Mouse (Mus musculus) monocyte, adult 2 months (primary cell): ENCODE measurements around the gene Gm9573.

Experiments used
- DNase-seq, 2 experiments: peaks; one replicate each; pipeline ENCODE4 v3.0.0; 2022; ENCODE audit warnings: low spot score in 2 of 2, low read depth in 1 of 2

The Gm9573 gene

DNA sequence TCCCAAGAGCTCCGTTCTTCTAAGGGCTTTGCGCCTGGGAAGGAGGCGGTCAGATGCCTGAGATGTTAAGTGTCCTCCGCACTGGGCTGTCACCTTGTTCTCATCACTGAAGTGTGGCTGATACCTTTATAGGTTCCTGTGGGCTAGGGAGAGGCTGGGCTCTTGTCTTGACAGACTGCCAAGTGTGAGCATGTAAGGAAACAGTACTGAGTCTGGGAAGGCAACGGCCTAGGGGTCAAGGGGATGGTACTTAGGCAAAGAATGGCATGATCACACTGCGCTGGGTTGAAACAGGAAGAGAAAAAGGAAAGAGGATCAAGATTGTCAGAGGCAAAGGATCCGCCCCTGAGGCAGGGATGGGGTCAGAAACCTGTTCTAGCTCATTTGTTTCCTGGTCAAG lies at the start of gene Gm9573:
Gene Gm9573, minus strand, starts transcription at position 101 of the 400 bp plus-strand sequence.
- DNase-seq, result no peak

DNA sequence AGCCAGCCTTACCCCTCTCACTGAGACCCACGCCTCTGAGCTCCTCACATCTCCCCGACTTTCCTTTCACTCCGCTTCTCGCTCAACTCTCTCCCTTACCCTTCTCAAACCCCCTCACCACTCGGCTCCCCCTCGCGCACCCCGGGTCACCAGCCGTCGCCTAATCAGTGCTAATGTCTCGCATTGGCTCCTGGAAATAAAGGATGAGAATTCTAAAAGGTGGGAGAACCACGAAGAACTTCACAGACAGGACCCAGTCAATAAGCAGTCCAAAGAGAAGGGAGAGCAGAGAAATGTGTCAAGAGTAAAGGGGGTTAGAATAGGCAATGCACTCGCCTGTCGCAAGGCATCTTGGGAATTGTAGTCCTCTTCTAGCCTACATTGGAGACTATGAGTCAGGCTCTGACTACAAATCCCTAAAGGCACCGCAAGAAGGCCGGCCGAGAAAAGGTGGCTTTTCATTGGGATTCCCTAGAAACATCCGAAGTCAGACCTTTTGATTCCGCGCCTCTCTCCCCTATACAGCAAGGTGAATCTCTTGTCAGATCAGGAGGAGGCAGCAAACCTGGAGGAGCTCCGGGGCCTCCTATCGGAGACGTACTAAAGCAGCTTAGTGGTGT lies 47.1 kb upstream of the Gm9573 start, which contains the start of gene Gtf2h4:
Gene Gtf2h4, minus strand, starts transcription at position 324 of the 620 bp plus-strand sequence.
- peak; percentile 45 to 76 for DNase-seq

DNA sequence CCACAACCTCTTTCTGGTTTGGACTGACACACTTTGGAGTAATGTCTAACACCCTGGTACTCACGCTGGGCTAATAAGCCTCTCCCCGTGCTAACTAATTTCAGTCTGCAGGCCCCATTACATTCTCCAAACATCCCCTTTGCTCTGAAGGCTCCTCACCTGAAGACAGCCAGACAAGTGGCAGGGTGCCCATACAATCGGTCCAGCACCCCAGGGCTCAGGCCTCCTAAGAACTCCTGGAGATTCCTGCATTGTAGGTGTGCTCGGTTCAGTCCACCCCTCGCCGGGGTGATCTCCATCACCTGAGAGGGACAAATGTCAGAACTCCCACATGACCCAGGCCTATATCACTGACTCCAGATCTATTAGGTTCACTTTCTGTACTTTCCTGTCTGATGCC lies 46.1 kb upstream of the Gm9573 start:
- no peak for DNase-seq

DNA sequence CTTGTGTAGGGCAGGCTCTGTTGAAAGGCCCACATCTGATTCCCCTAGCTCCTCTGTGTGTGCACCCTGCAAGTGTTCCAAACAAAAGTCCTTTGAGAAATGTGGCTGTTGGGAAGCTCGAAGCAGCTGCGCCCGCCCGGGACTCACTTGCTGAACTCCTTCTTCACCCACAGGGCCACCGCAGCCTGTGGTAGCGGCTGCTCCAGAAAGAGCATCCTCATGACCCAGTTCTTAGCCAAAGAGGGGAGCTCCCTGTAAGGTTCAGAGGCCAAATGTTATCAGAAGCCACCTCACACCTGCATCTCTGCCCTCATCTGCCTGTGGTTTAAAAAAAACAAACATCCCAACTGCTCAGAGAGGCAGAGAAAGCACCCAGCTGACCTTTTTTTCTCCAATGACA lies 45.4 kb upstream of the Gm9573 start:
- DNase-seq, result no peak

DNA sequence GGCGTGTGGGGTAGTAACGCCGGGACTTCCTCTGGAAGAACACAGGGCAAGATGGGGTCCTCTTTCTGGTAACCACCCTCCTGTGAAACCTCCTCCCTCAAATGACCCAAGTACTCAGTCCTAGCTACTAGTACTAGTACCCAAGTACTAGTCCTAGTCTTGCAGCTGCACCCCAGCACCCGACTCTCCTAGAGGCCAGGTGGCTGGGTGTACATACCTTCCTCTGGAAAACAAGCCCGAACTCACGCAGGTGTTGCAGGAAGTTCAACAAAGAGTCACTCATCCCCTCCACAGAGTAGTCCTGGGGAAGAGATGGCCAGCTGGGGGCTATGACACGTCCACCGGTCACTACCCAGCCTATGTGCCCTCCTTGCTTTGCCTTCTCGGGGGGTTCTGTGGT lies 43.3 kb upstream of the Gm9573 start:
- no peak for DNase-seq

DNA sequence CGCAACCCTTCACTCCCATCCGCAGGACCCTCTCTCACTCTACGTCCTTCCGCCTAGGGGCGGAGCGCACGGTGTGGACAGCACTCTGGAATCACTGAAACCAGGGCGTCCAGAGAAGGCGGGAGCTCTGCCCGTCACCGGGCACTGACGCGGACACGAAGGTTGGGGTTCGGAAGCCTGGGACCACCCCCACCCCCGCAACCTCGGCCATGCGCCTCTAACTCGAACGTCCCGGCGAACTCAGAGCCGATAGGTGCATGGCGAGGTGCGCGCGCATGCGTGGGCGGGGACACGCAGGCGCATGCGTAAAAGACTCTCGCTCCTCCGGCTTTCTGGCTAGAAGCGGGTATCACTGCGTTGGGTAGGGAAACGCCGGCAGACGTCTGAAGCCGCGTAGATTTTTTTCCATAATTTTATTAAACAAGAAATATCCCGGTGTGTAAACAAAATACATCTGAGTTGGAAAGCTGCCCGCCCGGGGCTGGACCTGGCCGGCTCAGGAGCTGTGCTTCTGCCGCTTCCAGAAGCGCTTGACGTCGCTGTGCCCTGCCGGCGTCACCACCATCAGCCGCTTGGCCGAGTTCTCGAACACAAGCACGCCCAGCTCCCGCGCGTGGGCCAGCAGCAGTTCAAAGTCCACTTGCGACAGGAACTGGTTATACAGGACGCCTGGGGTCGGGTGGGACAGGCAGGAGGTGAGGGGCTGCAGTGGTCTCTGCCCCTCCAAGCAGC lies 41.1 kb upstream of the Gm9573 start, which contains the start of gene Vars2:
Gene Vars2, minus strand, starts transcription at position 259 of the 732 bp plus-strand sequence.
- peak; percentile 79 to 95 for DNase-seq

DNA sequence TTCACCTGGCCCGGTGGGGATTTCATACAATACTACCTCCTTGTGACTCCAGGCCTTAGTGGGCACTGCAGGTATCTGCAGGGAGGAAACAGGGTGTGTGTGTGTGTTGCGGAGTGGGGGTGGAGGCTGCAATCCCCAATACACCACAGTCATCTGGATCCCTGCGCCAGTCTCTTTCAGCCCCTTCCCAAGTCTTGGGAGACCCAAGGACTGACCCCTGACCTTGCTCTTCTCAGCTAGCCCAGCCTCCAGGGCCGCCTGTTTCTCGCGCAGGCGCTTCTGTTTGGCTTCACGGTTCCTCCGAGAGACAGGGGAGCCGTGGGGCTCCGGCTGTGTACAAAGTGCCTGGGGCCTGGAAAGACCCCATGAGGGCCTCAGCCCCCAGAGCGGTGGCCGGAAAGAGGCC lies 40.4 kb upstream of the Gm9573 start:
- no peak for DNase-seq

DNA sequence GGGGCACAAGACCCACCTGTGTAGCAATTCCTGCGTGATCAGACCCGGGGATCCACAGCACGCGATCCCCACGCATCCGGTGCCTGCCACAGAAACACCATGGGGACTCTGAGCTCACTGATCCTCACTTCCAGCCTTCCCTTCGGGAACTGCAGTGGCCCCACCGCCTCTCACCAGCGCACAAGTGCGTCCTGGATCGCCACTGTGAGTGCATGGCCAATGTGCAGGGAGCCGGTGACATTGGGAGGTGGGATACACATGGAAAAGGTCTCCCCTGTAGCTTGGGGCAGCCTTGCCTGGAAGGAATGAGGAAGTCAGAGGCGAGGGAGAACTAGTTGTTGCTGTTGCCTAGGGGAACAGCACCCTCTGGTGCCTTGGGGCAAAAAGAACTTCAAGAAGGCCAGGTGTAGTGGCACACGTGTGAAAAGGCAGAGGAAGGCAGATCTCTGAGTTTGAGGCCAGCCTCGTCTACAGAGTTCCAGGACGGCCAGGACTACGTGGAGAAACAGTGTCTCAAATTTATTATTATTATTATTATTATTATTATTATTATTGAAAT lies 39.6 kb upstream of the Gm9573 start:
- peak in 1 of 2 experiments; percentile 14 for DNase-seq

DNA sequence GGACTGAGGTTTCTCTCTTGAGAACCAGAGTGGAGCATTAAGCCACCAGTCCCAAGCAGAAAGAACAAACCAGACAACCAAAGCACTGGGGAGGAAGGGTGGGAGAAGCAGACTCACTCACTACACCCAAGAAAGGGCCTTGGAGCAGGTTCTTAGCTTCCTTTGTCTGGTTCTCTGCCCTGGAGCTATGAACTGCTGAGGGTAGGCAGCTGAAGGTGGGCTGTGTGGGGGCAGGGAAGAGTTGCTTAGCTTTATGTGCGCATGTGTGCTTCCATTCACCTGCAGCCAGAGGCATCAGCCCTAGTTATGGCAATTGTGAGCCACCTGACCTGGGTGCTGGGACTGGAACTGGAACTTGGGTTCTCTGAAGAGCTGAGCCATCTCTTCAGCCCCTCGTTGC lies 26.6 kb upstream of the Gm9573 start:
- no peak for DNase-seq

DNA sequence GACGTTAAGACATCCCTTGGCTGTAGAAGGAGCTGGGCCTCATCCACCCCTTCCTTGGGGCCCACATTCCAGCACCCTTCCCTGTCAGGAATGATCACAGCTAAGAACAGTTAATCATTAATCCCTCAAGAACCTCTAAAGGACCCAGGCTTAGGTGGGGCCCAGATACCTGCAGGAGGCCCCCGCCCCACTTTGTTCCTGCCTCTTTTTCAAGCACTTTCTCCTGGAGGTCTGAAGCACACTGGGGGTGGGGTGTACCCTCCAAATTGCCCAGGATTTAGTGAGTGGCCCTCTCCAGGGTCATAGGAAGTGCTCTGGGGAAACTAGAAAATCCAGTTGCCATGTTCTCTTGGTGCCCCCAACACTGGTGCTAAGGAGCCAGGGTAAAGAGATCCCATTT lies 23.0 kb upstream of the Gm9573 start:
- DNase-seq, result no peak

DNA sequence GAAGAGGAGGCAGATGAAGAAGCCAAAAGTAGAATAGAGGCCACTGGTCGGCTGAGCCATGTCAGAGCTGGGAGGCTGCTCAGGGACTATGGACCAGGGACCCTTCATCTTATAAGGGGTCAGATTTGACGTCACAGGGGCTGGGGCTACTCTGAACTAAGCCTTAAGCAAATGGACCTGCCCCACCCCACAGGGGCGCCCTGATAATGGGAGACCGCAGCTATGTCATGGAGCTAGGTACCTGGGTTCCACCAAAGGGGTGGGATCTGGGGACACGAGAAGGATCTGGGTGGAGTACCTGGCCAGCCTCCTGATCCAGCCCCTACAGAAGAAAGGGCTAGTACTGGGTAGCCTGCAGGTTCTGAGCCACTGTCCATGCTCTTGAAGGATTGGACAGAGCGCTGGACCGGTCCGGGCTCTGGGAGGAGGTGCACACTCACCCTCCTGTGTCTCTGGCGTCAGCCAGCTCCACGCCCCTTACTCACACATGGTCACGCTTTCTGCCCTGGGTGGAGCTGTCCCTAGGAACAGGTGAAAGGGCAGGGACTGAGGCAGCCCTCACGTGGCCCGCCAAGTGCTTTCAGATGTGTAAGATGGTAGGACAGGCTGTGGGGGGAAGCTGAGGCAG lies 17.3 kb upstream of the Gm9573 start, which contains the start of gene Mucl3:
Gene Mucl3, minus strand, starts transcription at position 87 of the 628 bp plus-strand sequence.
- no peak for DNase-seq

DNA sequence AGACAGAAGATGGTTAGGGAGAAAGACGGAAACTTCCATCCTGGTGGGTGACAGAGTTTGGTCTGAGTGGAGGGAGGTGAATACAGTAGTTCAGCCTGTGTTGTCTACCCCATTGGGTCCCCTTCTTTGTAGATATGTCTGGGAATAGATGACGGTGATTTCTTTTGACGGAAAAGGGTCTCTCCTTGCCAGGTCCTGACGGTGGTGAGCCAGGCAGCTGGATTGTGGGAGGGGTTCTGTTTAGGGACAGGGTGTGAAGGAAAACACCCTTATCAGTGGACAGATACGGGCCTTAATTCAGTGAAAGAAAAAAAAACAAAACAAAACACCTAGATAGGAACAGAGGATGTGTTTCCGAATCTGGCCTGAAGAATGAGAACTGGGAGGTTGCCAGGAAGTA lies 12.9 kb upstream of the Gm9573 start:
- DNase-seq, result no peak

DNA sequence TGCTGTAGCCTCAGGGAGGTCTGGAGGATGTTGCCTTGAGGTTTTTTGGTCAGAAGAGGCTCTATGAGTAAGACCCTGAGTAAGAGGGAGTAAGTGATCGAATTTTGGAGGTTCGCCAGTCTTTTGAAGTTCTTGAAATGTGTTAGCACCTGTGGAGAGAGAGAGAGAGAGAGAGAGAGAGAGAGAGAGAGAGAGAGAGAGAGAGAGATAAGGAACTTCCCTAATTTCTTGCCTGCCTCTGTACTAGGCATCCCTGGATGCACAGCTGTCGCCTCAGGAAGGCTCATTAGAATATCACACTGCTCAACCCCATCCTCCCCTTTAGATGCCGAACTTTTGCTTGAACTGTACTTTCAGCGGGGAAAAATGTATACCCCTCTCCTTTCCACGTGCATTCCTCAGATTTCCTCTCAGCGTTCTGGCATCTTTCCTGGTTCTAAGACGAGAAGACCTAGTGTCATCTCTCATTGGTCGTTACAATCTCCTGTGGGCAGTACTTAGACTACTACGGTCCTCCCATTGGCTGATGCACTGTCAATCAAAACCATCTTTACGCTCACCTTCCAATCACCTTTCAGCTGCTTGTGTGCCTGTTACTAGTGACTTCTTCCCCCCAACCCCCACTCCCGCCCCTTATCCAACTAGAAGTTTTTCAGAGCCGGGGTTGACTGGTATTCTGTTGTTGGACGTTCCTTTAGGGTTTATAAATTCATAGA lies 12.2 kb upstream of the Gm9573 start:
- DNase-seq, result no peak

DNA sequence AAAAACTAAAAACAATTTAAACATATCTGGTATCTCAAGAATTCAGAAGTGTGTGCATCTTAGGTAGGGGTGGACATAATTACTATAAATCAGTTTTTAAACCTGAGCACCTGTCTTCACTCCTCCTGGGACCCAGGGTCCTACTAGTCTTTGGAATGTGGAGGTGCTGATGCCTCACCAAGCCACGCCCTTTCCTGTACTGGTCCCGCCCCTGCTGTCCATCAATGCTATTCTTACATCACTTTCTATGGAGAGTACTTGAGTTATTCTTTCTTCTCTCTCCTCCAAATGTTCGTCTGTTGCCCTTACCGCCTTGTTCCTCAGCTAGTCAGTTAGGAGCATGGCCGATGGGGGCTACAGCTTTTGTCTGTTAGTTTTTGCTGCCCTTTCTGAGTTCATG lies 9.9 kb upstream of the Gm9573 start:
- DNase-seq, result no peak

DNA sequence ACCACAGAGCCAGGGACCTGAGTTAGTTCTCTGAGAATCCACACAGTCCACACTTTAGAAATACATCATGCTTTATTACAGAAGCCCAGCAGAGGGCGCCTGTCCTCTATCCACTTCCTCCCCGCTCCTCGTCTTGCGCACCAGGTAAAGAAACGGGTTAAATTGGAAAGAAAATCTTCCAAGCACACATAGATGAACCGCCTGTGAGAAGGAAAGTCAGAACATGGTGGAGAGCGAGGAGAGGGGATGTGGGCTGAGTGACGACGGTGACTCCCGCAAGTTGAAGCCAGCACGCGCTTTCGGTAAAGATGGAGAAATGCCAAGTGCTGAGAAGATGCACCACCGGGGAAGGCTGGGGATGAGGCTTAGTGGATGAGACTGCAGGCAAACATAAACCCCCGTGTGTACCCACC lies 9.3 kb upstream of the Gm9573 start:
- DNase-seq, result peak; percentile 21 to 38

DNA sequence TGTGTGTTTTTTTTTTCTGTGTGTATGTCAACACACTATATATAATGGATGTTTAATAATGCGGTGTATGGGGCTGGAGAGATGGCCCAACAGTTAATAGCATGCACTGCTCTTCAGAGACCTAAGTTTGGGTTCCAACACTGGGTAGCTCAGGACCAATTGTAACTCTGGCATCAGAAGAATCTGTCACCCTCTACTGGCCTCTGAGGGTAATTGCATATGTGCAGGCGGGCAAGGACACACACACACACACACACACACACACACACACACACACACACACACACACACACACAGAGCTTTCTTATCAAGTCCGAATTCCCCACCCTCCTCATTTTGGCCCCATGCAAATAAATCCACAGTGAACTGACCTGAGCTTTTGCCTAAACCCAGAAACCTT lies 8.8 kb upstream of the Gm9573 start:
- no peak for DNase-seq

DNA sequence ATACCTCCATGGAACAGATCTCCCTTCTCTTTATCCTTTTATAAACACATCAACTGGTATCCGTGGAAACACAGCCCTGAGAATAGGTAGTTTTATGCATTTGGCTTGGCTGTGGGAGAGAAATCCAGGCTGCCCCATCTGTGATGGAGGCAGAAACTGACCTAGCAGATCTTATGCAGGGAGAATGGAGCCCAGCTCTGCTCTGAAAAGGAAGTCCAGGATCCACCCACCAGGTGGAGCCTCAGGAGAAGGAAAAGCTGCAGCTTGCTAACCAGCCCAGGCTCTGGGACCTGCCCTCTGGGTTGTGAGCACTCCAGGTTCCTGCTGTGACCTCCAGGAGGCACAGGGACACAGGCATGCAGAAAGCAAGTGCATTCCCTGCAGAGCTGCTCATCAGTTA lies 7.6 kb upstream of the Gm9573 start:
- DNase-seq, result no peak

DNA sequence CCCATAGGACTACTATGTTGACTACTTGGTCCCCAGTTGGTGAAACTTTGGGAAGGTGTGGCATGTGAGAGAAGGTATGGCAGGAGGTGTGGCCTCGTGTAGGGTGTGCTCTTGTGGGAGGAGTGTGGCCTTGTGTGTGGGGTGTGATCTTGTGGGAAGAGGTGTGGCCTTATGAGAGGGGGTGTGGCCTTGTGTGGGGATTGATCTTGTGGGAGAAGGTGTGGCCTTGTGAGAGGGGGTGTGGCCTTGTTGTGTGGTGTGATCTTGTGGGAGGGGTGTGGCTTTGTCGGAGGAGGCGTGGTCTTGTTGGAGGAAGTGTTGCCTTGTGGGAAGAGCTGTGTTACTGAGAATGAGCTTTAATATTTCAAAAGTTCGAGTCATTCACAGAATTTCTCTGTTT lies 9.3 kb downstream of the Gm9573 start:
- DNase-seq, result no peak

DNA sequence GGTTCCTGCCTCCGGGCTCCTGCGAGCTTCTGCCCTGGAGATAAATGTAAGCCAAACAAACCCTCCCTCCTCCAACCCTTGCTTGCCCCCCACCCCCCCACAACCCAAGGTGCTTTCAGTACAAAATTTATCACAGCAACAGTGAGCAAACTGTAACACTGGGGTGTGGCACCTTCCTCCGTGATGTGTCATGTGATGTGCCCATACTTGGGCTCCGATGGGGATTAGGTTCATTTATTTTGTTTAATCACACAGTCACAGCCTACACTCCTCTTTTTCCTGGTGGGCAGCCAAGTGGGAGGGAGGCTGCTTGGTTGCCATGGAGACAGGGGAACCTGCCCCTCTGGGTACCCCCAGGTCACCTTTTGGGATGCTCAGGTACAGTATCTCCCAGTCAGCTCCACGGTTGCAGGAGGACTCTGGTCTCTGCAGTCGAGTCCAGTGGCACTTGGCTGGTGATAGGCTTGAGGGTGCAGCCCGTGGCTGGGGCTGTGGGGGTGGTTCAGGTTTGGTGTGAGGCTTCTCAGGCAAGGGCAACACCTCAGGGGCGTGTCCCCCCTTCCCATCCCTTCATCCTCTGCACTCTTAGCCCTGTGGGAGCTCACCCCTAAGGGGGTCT lies 24.6 kb downstream of the Gm9573 start:
- no peak for DNase-seq

DNA sequence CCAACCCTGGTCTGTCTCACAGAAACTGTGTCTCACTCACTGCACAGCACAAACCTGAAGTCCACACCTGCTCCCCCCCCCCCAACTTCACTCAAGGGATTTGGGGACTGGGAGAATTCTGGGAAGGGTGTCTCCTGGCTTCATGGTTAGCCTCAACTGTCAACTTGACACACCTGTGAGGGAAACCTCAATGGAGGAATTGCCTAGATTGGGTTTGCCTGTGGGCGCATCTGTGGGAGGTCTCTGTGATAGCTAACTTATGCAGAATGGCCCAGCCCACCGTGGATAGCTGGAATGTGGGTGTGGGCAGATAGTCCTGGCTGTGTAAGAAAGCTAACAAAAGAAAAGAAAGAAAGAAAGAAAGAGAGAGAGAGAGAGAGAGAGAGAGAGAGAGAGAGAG lies 25.2 kb downstream of the Gm9573 start, which contains the start of gene Sfta2:
Gene Sfta2, plus strand, starts transcription at position 301 of the 400 bp plus-strand sequence.
- DNase-seq, result no peak

DNA sequence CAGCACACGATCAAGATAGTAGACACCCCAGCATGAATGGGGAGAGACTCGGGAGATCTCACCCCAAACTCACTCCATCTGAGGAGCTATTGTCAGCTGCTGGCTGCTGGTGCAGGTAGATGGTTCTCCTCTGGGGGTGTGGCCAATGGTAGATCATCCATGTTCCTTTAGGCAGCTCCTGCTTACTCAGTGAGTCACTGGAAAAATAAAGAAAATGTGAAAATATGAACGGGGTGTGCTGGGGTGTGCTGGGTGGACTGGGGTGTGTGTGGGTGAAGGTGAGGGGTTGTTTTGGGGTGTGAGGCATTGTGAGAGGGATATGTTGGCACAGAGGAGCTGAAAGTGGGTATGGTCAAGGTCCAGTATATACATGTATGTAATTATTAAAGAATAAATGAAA lies 29.0 kb downstream of the Gm9573 start:
- no peak for DNase-seq
